Mouse (Mus musculus): ENCODE data around the gene Tcf15. TPM values are rescaled to one million over a fixed set of nuclear protein-coding genes. Genes with fewer than 3 reads are reported as not detected.

Tcf15 gene
- total RNA-seq, 4 experiments from 2014 or later = 21.1 to 47.5 (median 28.5) TPM

DNA sequence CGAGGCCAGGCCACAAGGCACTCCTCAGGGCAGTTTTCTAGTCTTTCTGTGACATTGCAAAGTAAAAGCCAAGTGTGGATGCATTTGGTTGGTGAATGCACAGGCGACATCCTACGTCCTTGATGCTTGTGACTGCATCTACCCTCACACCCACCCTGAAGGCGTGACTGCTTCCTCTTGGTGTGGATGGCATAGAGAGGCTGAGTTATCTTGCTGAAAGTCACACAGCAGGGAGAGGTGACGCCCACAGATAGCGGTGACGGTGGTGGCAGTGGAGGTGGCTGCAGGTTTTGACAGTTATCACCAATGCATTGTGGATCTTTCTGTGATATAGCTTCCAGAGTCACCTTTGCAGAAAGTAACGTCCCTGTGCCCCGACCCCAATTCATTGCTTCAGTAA is 20.5 kb upstream of the Tcf15 start:
- no peak for DNase-seq (ENCODE audit: low spot score)

DNA sequence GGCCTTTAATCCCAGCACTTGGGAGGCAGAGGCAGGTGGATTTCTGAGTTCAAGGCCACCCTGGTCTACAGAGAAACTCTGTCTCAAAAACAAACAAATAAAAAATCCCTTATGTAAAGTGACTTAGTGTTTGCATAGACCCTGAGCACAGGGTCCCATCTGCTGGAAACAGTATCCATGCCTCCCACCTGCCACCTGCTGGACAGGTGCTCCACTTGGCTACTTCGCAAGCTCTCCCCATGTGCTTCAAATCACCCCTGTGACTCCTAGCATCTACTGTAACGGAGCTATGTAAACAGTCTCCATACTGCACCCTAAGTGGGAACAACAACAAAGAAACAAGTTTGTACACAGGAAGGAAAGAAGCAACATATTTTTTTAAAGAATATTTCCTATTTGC is 14.8 kb upstream of the Tcf15 start:
- DNase-seq (ENCODE audit: low spot score) = no peak

DNA sequence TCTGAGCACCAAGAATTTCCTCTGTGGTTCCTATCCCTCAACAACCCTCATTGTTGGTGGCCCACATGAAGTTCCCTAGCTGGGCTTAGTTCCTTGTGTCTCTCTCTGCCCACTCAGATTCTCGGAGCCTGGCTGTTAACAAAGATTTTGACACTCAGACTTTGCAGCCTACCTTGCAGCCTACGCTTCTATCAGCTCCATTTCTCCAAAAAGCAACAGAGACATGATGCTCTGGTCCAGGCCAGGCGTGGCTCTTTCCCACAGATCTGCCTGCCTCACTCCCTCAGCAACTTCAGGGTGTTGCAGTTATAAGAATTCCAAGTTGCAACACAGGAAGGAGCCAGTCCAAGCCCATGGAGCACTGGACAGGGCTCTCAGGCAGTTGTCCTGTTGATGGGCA is 13.6 kb upstream of the Tcf15 start:
- DNase-seq (ENCODE audit: low spot score) = no peak

DNA sequence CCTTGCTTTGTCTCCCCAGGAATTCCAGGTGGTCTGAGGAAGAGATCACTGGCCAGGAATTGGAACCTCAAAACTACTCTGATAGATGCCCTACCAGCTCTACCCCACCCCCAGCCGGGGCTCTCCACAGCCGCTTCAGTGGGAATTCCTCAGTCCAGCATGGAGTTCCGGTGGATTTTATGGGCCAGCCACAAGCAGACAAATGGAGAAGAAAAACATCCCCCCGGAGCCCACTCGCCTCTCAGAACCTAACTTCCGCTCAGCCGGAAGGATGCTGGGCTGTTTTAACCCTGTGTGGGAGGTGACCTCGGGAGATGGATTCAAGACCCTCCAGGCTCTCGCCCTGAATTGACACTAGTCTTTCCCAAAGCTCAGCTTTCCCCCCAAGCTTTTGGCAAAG is 11.3 kb upstream of the Tcf15 start:
- no peak for DNase-seq (ENCODE audit: low spot score)

DNA sequence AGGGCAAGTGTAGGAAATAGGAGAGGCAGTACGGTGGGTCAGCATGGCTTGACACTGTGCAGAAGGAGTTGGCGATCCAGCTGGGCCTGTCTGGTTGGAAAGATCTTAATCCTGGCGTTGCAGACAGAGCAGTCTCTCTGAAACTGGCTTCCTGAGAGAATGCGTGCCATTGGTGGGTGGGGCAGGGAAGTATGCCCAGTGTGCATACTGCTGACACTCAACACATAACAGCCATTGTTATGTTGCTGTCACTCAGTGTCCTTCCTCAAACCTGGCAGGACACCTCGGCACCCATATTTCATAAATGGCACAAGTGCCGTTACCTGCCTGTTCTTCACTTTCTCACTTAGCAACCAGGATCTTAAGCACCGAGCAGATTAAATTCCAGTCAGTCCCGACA is 10.7 kb upstream of the Tcf15 start:
- DNase-seq (ENCODE audit: low spot score) = no peak

DNA sequence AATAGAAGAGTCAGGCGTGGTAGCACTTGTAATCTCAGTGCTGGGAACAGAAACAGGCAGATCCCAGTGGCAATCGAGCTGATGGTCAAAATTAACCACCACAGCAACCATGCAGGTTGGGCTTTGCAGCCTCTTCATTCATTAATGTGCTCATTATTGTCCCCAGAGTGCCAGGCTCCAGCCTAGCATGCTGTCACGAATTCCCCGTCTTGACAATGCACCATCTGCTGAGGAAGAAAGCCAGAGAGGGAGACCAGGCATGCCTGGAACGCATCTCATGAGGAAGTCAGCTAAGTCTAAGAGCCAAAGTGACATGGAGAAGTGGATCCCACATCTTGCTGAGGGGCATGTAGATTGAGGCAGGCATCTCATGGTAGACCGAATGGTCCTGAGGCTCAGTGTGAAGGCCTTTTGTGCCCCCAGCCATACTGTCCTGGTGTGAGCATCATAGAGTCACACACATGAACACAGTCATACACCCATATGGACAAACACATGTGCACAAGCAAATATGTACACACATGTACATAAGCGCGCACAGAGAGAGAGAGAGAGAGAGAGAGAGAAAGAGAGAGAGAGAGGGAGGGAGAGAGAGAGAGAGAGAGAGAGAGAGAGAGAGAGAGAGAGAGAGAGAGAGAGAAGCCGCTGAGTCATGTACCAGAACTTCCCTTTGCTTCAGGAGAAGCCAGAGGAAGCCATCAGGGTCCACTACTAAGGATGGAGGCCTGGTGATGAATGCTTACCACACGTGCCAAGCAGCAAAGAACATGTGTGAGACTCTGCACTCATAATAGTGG is 4.0 kb upstream of the Tcf15 start:
- DNase-seq (ENCODE audit: low spot score) = no peak

DNA sequence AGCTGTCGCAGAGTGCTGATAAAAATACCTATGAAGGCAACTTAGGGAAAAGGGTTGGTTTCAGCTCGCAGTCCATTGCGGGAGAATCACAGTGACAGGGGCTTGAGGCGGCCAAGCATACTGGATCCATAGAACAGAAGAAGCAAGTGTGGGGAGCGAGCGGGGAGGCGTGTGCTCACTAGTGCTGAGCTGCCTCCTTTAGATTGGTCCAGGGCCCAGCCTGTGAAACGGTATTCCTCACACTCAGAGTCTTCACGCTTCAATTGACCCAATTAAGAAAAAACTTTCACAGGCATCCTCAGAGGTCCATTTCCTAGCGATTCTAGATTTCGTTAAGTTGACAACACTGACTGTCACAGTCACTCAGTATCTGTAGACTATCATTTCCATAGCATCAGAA is 2.4 kb upstream of the Tcf15 start:
- DNase-seq (ENCODE audit: low spot score) = no peak

DNA sequence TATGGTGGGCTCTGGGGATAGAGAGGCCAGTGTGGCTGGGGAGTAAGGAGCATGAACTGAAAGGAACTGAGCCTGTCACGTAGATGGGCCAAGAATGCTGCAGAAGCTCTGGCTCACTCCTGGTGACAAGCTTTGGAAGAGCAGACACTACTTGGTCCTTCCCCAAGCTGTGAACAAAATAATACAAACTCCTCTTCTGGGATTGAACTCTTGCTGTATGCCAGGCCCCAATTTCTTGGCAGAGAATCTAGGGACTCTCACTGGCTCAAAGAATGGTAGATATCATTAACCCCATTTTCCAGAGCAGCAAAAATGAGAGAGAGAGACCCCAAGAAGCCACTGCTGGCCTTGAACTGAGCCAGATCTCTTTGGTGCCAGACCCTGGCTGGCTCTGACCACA is 1.9 kb upstream of the Tcf15 start:
- no peak for DNase-seq (ENCODE audit: low spot score)

DNA sequence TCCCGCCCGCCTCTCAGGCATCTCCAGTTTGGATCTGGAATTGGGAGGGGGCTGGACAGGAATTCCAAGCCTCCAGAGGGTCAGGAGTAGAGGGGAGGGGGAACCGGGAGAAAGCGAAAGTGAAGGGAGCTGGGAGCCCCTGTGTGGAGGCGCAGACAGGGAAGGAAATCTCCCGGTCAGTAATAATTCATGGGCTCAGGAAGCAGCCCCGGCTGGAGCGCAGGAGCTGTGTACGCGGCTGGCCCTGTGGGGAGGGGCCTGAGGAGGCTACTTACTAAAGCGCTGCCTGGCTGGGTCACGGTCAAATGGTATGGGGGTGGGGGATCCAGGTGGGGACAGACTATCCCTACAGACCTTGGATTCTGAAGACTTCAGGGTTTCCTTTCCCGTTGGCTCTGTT is 1.3 kb upstream of the Tcf15 start:
- DNase-seq (ENCODE audit: low spot score) = peak; percentile 57

DNA sequence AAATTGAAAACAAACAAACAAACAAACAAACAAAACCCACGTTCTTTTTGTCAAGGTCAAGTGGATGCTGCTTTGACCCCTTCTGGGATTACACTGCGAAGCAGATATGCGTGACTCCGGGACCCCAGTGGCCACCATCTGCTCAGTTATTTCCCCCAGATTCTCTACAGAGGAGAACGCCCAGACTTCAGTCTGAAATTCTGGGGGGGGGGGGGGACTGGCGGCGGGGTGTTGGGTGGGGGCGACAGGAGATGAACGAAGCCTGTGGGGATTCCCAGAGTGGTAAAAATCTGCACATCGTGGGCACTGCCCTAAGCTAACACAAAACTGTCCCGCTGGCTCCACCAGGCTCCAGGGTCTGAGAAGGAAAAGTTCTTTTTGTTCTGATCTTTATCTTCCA is 790 bp upstream of the Tcf15 start:
- no peak for DNase-seq (ENCODE audit: low spot score)

DNA sequence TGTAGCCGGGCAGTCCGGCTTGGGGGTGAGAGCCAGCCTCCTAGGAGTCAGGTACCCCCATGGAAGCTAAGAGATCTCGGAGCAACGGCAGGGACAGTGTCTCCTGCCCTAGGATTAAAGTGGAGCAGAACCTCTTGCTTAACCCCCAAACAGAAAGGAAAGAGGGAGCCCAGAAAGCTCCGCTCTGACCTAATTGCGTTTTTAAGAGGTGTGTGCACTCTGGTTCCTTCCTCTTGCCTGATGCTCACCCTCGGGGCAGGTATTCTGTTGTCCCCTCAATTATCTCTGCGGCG is 743 bp downstream of the Tcf15 start:
- no peak for DNase-seq (ENCODE audit: low spot score)

DNA sequence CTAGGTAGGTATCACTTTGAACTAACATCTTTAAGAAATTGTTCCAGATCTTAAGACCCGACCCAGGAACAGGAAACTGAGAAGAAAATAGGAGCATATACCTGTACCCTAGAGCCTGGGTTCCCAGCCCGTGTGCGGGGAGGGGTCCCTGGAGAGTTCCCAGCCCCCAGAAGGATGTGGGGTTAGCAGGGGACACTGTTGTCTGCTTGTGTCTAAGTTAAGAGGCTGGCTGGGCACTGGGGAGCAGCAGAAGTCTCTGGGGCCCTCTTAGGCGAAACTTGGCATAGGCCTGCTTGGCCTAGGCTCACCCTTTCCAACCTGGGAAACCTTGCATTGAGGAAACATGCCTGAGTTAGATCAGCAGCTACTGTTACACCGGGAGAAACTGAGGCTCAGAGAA is 1.1 kb downstream of the Tcf15 start:
- no peak for DNase-seq (ENCODE audit: low spot score)

DNA sequence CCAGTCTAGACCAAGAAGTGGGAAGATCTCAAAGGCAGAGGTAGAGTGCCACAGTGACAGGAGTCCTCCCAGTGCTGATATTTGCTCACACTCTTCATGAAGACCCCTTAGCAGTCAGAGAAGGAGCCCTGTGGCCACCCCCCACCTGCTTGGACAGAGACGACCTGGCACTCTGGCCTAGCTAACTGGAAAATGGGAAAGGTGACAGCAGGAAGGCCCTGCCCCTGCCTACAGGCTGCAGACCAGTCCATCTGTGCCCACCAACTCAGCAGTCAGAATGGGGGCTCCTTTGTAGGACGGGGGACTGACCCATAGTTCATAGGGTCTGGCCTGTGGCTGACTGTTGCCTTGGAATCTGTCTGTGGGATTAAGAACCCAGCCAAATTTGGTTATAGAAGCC is 2.4 kb downstream of the Tcf15 start:
- no peak for DNase-seq (ENCODE audit: low spot score)

DNA sequence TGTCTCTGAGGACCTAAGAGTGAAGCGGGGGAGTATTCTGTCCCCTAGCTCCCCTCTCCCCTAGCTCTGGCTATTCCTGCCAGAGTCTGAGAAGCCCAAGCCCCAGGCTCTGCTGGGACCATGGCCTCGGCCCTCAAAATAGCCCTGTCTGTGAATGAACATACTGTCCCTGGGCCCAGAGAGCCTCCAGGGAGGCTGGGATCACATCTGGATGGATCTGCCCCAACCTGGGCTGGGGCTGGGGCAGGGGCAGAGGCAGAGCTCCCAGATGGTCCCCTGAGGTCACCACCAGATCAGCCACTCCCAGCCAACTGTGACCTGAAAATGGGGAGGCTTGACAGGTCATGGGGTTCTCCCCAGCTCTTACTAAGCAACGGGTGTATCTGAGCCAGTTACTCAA is 3.7 kb downstream of the Tcf15 start:
- DNase-seq (ENCODE audit: low spot score) = no peak

DNA sequence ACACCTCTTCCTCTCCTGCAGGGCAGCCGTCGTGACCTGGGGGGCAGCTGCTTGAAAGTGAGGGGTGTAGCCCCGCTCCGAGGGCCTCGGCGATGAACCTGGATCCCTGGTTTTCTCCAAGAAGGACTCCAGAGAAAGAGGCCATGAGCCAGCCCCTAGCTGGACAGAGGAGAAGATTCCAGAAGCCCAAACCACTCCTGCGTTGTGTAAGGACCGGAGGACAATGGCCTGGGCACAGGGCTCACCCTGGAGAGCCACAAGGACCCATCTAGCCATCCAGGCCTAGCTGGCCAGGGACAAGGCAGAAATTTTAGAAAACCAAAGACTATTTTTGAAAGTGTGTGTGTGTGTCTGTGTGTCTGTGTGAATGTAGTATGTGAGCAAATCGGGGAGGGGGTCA is 5.3 kb downstream of the Tcf15 start:
- no peak for DNase-seq (ENCODE audit: low spot score)

DNA sequence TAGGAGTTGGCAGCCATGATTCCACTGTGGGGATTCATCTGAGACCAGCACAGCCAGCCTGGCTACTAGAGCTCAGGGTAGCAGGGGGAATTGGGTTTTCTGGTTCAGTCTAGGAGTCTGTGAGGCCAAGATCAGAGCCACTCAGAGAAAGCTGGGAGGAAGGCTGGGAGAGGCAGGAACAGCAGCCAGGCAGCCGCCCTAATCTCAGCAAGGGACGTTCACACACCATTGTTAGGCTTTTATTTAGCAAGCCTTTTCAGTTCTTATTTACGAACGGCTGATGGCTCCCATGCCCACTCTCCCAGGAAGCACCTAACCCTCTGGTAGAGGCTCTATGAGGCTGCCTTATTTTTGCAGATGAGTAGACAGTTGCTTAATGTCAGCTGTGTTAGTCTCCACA is 6.5 kb downstream of the Tcf15 start:
- DNase-seq (ENCODE audit: low spot score) = no peak

DNA sequence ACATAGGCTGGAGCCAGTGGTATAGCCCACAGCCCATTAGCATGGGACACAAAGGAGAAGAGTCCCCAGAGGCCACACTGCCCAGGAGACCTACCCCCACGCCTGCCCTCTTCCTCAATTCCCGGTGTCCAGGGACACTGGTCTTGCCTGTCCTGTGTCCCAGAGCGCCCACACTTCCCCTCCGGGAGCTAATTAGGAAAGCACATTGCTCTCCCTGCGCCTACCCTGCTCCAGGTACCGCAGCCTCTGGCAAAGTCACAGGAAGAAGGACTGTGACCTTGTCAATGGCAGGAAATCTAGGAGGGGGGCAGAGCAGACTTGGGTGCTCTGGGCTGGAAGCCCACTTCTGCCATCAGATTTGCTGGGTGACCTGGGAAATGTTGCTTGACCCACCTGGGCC is 7.0 kb downstream of the Tcf15 start:
- DNase-seq (ENCODE audit: low spot score) = peak; percentile 81

DNA sequence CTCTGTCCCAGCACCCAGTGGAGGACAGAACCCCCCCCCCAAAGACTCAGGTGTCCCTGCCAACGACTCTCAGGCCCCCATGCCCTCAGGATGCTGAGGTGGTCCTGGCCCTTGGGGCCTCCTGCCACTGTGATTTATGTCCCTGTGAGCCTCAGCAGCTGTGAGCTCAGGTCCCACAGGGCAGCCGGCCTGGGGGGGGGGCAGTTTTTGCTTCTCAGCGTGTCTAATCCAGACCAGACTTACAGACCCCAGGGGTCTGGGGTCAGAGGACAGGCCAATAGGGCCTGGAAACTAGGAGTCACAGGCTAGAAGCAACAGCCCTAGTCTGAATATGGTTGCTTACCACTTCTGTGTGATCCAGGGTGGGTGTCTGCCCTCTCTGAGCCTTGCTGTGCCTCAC is 10.0 kb downstream of the Tcf15 start:
- DNase-seq (ENCODE audit: low spot score) = no peak

DNA sequence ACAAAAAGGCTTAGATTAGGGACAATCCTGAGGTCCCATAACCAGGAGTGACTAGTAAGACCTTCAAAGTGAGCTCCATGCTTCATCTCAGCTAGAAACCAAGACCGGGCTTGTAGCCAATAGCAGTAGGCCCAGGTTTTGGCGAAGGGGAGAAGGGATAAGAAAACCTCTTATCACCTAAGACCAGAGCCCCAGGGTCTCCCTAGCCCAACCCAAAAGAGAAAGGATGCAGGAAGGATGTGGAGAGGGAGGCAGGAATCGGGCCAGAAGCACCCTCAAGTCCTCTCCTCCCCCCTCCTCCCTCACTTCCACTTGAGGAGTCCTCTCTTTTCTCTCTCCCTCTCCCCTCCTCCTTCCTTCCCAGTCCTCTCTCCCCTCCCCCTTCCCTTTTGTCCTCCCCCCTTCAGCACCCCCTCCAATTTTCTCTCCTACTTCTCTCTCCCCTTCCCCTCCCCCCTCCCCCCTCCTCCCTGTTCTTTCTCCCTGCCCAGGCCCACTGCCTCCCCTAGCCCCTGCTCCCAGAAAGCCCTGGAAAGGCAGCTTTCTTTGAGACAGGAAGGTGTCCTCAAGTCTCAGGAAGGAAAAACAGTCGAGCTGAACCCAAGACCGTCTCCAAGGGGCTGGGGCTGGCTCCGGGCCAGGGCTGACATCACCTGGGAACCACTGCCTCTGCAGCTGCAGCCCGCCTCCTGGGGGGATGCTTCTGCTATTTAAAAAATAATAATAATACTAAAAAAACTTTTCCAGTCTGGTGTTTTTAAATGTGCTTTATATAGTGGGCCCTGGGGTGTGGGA is 12.2 kb downstream of the Tcf15 start:
- peak; percentile 80 for DNase-seq (ENCODE audit: low spot score)

DNA sequence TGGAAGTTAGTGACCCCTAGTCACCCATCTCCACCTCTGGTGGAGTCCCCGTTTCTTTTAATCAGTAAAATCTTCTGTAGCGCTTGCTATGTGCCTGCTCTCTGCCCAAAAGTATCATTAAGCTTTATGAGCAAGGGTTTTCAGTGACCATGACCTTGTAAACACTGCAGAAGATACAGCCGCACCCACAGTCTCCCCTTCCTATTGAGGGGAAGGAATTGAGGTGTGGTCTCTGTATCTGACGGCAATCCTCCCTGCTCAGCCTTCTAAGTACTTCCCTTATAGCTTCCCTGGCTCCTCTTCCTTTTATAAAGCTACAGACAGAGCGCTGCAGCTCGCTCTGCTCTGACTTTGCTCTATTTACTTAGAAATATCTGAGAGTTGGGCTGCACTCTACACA is 13.1 kb downstream of the Tcf15 start:
- no peak for DNase-seq (ENCODE audit: low spot score)

DNA sequence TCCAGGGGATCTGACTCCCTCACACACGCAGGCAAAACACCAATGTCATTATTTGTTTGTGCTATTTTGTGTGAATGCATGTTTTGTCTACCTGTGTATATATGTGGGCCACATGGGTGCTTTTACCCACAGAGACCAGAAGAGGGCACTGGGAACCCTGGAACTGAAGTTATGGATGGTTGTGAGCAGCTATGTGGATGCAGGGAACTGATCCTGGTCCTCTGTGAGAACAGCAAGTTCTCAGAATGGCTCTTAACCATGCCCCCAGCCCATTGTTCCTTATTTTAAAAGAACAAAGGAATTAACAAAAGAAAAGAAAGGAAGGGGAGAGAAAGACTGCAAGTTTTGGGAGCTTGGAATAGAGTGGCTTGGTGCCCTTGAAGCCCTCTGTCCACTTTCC is 16.1 kb downstream of the Tcf15 start:
- no peak for DNase-seq (ENCODE audit: low spot score)

DNA sequence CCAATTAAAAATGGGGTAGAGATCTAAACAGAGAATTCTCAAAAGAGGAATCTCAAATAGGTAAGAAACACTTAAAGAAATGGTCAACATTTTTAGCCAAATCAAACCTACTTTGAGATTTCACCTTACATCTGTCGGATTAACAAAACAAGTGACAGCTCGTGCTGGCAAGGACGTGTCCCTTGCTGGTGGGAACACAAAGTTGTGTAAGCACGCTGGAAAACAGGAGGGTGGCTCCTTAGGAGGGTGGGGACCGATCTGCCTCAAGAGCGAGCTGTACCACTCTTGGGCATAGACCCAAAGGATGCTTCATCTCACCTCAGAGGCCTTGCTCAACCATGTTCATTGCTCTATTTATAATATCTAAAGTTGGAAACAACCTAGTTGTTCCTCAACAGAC is 22.9 kb downstream of the Tcf15 start:
- DNase-seq (ENCODE audit: low spot score) = no peak

DNA sequence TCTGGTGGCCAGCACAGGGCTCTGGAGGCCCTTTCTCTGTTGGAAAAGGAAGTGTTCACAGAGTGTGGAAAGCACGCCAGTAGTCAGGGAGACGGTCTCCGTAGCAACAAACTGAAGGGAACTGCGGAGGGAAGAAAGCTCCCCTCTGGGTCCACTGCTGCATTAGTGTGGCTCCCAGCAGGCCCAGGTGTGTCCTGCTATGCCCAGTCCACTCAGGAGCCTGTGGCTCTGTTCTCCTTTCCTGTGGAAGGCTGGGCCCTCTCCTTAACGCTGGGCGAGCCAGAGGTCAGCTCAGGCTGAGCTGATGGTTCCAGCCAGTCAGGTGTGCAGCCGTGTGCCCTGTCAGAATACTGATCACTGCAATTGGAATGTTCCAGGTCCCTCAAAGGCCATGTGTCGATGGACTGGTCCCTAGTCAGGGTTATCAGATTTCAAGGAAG is 24.5 kb downstream of the Tcf15 start:
- peak; percentile 85 for DNase-seq (ENCODE audit: low spot score)

DNA sequence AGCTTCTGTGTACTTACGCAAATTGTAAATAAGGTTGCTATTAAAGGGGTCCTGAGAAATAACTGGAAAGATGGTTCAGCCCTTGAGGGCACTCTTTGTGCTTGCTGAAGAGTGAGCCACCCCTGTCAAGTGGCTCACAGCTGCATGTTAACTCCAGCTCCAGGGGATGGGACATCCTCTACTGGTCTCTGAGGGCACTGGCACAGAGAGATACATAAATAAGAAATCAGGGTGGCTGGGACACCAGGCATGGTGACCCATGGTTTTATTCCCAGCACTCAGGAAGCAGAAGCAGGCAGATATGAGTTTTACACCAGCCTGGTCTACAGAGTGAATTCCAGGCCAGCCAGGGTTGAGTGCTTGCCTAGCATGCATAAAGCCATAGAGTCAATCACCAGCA is 26.0 kb downstream of the Tcf15 start:
- no peak for DNase-seq (ENCODE audit: low spot score)

All from heart, adult 8-10 months (tissue).